Mouse (Mus musculus): ENCODE measurements around the gene Gm45021. TPM values are rescaled to one million over a fixed set of nuclear protein-coding genes. Genes with fewer than 3 reads are reported as not detected.
A peak's percentile ranks its signal among the peaks of the same experiment; 100 is the strongest.

Gm45021 gene
- total and polyA plus RNA-seq, 2 experiments from 2014 or later: not detected

DNA sequence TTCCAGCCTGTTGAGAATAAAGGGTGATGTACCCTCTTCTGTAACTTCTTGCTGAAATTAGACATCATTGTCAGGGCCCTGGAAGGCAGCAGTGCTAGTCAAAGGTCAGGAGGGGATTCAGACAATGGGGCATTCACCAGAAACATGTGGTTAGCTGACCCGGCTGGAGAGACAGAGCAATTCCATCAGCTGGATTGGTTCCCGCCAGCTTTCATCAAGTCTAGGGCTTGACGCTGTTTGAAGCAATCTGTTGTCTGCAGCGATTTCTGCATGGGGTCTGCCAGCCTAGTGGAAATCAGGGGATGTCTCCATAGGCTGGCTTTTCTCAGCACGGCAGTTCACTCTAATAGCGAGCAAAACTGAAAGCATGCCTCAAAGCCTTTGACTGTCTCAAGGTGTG, 47.1 kb downstream of the Gm45021 start:
- DNase-seq: no peak
- H3K4me1 ChIP-seq (ENCODE audit: insufficient read depth): no peaks in the 10 kb centered on the region

GRCm38 (mm10) chr6:48637811-48638500, 48.5 kb downstream of the Gm45021 start:
- H3K4me1 ChIP-seq (ENCODE audit: insufficient read depth): no peaks in the 10 kb centered on the region
- no peaks in the 10 kb centered on the region for H3K9me3 ChIP-seq (ENCODE audit: low read length)
- 72% methylated on average over 6 of the region's 6 CpGs for WGBS
- H3K36me3 ChIP-seq (ENCODE audit: insufficient read depth): no peaks in the 10 kb centered on the region
- no peak overlapping the region for H3K27ac ChIP-seq (ENCODE audit: low read depth, low read length)
- TF ChIP-seq CTCF (IDR thresholded peaks at IDR 0.05; ENCODE audit: low read depth): no peak
- ATAC-seq (no peak), DNase-seq (no peak)
- H3K4me2 ChIP-seq (ENCODE audit: low read depth): no peak overlapping the region
- H3K9ac ChIP-seq: no peak overlapping the region
- H3K4me3 ChIP-seq (ENCODE audit: low read depth, low read length): no peak overlapping the region
- no peaks in the 10 kb centered on the region for H3K27me3 ChIP-seq (ENCODE audit: insufficient read depth, low read length)

More for the DNA sequence above, 47.1 kb downstream of the Gm45021 start:
- TF ChIP-seq CTCF (IDR thresholded peaks at IDR 0.05; ENCODE audit: low read depth): no peak
- Histone ChIP-seq H3K27ac (ENCODE audit: low read depth, low read length) (no peak overlapping the region), H3K4me3 (ENCODE audit: low read depth, low read length) (no peak overlapping the region), H3K36me3 (ENCODE audit: insufficient read depth) (0 out of 2 replicates have a peak, but pooled peaks cover 4% of the 10 kb centered on the region), H3K27me3 (ENCODE audit: insufficient read depth, low read length) (no peaks in the 10 kb centered on the region), H3K9ac (no peak overlapping the region), H3K4me2 (ENCODE audit: low read depth) (no peak overlapping the region), H3K9me3 (ENCODE audit: low read length) (no peaks in the 10 kb centered on the region)
- WGBS: 46% methylated on average over 6 of the region's 6 CpGs
- ATAC-seq: no peak

GRCm38 (mm10) chr6:48638553-48638952, 49.1 kb downstream of the Gm45021 start:
- H3K9me3 ChIP-seq (ENCODE audit: low read length): no peaks in the 10 kb centered on the region
- no peak for TF ChIP-seq CTCF (IDR thresholded peaks at IDR 0.05; ENCODE audit: low read depth)
- ATAC-seq (no peak), DNase-seq (no peak)
- H3K27me3 ChIP-seq (ENCODE audit: insufficient read depth, low read length): no peaks in the 10 kb centered on the region
- WGBS: 60% methylated on average over 2 of the region's 2 CpGs
- H3K9ac ChIP-seq: no peak overlapping the region
- no peak overlapping the region for H3K4me3 ChIP-seq (ENCODE audit: low read depth, low read length)
- no peaks in the 10 kb centered on the region for H3K36me3 ChIP-seq (ENCODE audit: insufficient read depth)
- no peak overlapping the region for H3K27ac ChIP-seq (ENCODE audit: low read depth, low read length)
- no peaks in the 10 kb centered on the region for H3K4me1 ChIP-seq (ENCODE audit: insufficient read depth)
- no peak overlapping the region for H3K4me2 ChIP-seq (ENCODE audit: low read depth)

DNA sequence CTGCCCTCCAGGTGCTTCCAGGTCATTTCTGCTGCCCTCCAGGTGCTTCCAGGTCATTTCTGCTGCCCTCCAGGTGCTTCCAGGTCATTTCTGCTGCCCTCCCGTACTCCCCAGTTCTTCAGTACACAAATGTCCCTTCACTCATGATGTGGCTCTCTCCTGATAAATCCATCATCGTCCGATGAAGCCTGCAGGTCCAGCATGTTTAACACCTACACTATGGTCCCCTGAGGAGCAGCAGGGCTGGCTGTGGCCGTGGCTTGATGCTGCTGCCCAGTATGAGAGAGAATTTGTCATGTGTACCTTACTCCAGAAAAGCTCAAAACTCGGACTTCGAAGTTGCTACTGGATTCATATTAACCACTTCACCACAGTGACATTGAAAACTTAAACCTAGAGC, 52.0 kb downstream of the Gm45021 start:
- H3K27me3 ChIP-seq (ENCODE audit: insufficient read depth, low read length): no peaks in the 10 kb centered on the region
- no peaks in the 10 kb centered on the region for H3K9me3 ChIP-seq (ENCODE audit: low read length)

GRCm38 (mm10) chr6:48642764-48643292, 53.4 kb downstream of the Gm45021 start:
- no peaks in the 10 kb centered on the region for H3K27me3 ChIP-seq (ENCODE audit: insufficient read depth, low read length)
- DNase-seq (peak; percentile 83), ATAC-seq (peak; percentile 61)
- H3K4me1 ChIP-seq (ENCODE audit: insufficient read depth): no peaks in the 10 kb centered on the region
- H3K4me2 ChIP-seq (ENCODE audit: low read depth): no peak overlapping the region
- H3K27ac ChIP-seq (ENCODE audit: low read depth, low read length): no peak overlapping the region
- no peak overlapping the region for H3K4me3 ChIP-seq (ENCODE audit: low read depth, low read length)
- TF ChIP-seq CTCF (IDR thresholded peaks at IDR 0.05; ENCODE audit: low read depth): peak; percentile 74
- WGBS: 19% methylated on average over 4 of the region's 4 CpGs
- H3K9ac ChIP-seq: no peak overlapping the region
- no peaks in the 10 kb centered on the region for H3K9me3 ChIP-seq (ENCODE audit: low read length)
- H3K36me3 ChIP-seq (ENCODE audit: insufficient read depth): no peaks in the 10 kb centered on the region

More for the DNA sequence above, 52.0 kb downstream of the Gm45021 start:
- Histone ChIP-seq H3K27ac (ENCODE audit: low read depth, low read length) (no peak overlapping the region), H3K4me2 (ENCODE audit: low read depth) (no peak overlapping the region), H3K36me3 (ENCODE audit: insufficient read depth) (no peaks in the 10 kb centered on the region), H3K4me3 (ENCODE audit: low read depth, low read length) (no peak overlapping the region), H3K9ac (no peak overlapping the region), H3K4me1 (ENCODE audit: insufficient read depth) (no peaks in the 10 kb centered on the region)
- TF ChIP-seq CTCF (IDR thresholded peaks at IDR 0.05; ENCODE audit: low read depth): no peak
- 77% methylated on average over 6 of the region's 6 CpGs for WGBS
- DNase-seq: no peak
- no peak for ATAC-seq

GRCm38 (mm10) chr6:48645660-48646308, 56.4 kb downstream of the Gm45021 start:
- H3K27me3 ChIP-seq (ENCODE audit: insufficient read depth, low read length): no peaks in the 10 kb centered on the region
- H3K4me3 ChIP-seq (ENCODE audit: low read depth, low read length): no peak overlapping the region
- no peaks in the 10 kb centered on the region for H3K4me1 ChIP-seq (ENCODE audit: insufficient read depth)
- H3K9me3 ChIP-seq (ENCODE audit: low read length): no peaks in the 10 kb centered on the region
- H3K9ac ChIP-seq: no peak overlapping the region
- H3K27ac ChIP-seq (ENCODE audit: low read depth, low read length): no peak overlapping the region
- no peaks in the 10 kb centered on the region for H3K36me3 ChIP-seq (ENCODE audit: insufficient read depth)
- peak; percentile 87 for TF ChIP-seq CTCF (IDR thresholded peaks at IDR 0.05; ENCODE audit: low read depth)
- no peak overlapping the region for H3K4me2 ChIP-seq (ENCODE audit: low read depth)
- WGBS: 13% methylated on average over 12 of the region's 12 CpGs
- ATAC-seq: peak; percentile 53; the same call in 1 of the 2 replicates
- DNase-seq: peak; percentile 77

DNA sequence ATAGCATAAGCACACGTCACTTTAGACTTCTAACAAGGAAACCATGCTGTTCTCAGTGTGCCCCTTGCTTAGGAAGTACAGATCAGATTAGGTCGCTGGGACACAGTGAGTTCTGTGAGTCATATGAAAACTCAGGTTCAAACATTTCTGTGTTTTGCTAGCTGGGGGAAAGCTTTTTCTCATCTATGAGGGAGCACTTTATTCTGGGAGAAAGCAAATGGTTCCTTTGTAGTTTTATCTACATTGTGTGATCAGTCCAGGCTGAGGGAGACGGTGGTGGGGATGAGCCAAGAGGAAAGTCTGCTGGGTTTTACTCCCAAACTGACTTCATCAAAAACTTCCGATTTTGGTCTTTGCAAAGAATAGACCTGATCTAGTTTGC, 56.9 kb downstream of the Gm45021 start:
- H3K4me1 ChIP-seq (ENCODE audit: insufficient read depth): no peaks in the 10 kb centered on the region
- H3K9ac ChIP-seq: no peak overlapping the region
- no peak overlapping the region for H3K4me2 ChIP-seq (ENCODE audit: low read depth)
- ATAC-seq (no peak), DNase-seq (no peak)
- no peaks in the 10 kb centered on the region for H3K27me3 ChIP-seq (ENCODE audit: insufficient read depth, low read length)
- WGBS: 85% methylated on average over 4 of the region's 4 CpGs
- H3K27ac ChIP-seq (ENCODE audit: low read depth, low read length): no peak overlapping the region
- no peak overlapping the region for H3K4me3 ChIP-seq (ENCODE audit: low read depth, low read length)
- no peaks in the 10 kb centered on the region for H3K36me3 ChIP-seq (ENCODE audit: insufficient read depth)
- no peaks in the 10 kb centered on the region for H3K9me3 ChIP-seq (ENCODE audit: low read length)
- no peak for TF ChIP-seq CTCF (IDR thresholded peaks at IDR 0.05; ENCODE audit: low read depth)
